Mouse (Mus musculus): Measurements from ENCODE around the gene Lhx1. TPM values are rescaled to one million over a fixed set of nuclear protein-coding genes. Genes with fewer than 3 reads are reported as not detected.

Gene Lhx1
- total and polyA plus RNA-seq, 3 experiments = 0.04 TPM; not detected in 2

GRCm38 (mm10) chr11:84519576-84520268 is 5.6 kb downstream of the Lhx1 start:
- TF ChIP-seq JUN (IDR thresholded peaks at IDR 0.05; ENCODE audit: insufficient read depth, low read depth, low read length) (no peak), MYC (IDR thresholded peaks at IDR 0.05; ENCODE audit: low read depth, low read length) (no peak), ZMIZ1 (IDR thresholded peaks at IDR 0.05; ENCODE audit: low read depth, low read length) (no peak), TCF12 (IDR thresholded peaks at IDR 0.05; ENCODE audit: low read depth, low read length) (no peak), USF2 (conservative IDR thresholded peaks at IDR 0.05; ENCODE audit: low read depth, low read length) (no peak), ZKSCAN1 (IDR thresholded peaks at IDR 0.05; ENCODE audit: borderline replicate concordance, low read depth, low read length) (no peak), KAT2A (IDR thresholded peaks at IDR 0.05; ENCODE audit: insufficient replicate concordance, low read length) (no peak), HCFC1 (IDR thresholded peaks at IDR 0.05; ENCODE audit: low read depth, low read length) (no peak), POLR2A (IDR thresholded peaks at IDR 0.05; ENCODE audit: low read depth, low read length) (no peak), SMC3 (IDR thresholded peaks at IDR 0.05; ENCODE audit: low read depth, low read length) (no peak)
- H3K27me3 ChIP-seq (replicated peaks) = peaks cover 49% of the 10 kb centered on the region
- dilution Hi-C loops (cut with MboI; ENCODE audit: extremely low pct_ligation_motif_present, extremely low pct_unique_long_range_greater_than_20kb, low sequenced_read_pairs) = no loop called here
- no peak overlapping the region for H3K4me3 ChIP-seq (replicated peaks in 1 of 3; ENCODE audit: low read depth in 2 of 3, low read length in 2 of 3, poor library complexity in 1 of 3)
- no peak overlapping the region for H3K4me2 ChIP-seq (ENCODE audit: insufficient read depth, low read depth, poor library complexity, severe bottlenecking)
- no peaks in the 10 kb centered on the region for H3K4me1 ChIP-seq (ENCODE audit: control insufficient read depth in 1 of 2, insufficient read depth in 2 of 2)
- no peak overlapping the region for H3K27ac ChIP-seq (ENCODE audit: insufficient read depth, low read depth)
- no peak for DNase-seq (ENCODE audit: extremely low read depth)
- H3K9ac ChIP-seq (ENCODE audit: insufficient read depth, low read depth) = no peak overlapping the region
- no peaks in the 10 kb centered on the region for H3K79me2 ChIP-seq (replicated peaks; ENCODE audit: control insufficient read depth, extremely low read depth, insufficient read depth, poor library complexity, severe bottlenecking)
- in situ Hi-C loops (cut with MboI; ENCODE audit: low pct_ligation_motif_present, low pct_unique_long_range_greater_than_20kb, low sequenced_read_pairs) = loop anchor here (10.0 kb wide), 1 partner anchor 295 kb away; the partner anchor contains the start of gene Mrm1
- no peaks in the 10 kb centered on the region for H3K36me3 ChIP-seq (replicated peaks in 1 of 2; ENCODE audit: control insufficient read depth in 1 of 2, insufficient read depth in 1 of 2, low read length in 1 of 2)
- peaks cover 24% of the 10 kb centered on the region for H3K9me3 ChIP-seq (replicated peaks; ENCODE audit: low read length)

GRCm38 (mm10) chr11:84519036-84519435 is 6.3 kb downstream of the Lhx1 start:
- Histone ChIP-seq H3K9me3 (replicated peaks; ENCODE audit: low read length) (peaks cover 17% of the 10 kb centered on the region), H3K79me2 (replicated peaks; ENCODE audit: control insufficient read depth, extremely low read depth, insufficient read depth, poor library complexity, severe bottlenecking) (no peaks in the 10 kb centered on the region), H3K27me3 (replicated peaks) (peaks cover 48% of the 10 kb centered on the region), H3K27ac (ENCODE audit: insufficient read depth, low read depth) (no peak overlapping the region), H3K36me3 (replicated peaks in 1 of 2; ENCODE audit: control insufficient read depth in 1 of 2, insufficient read depth in 1 of 2, low read length in 1 of 2) (no peaks in the 10 kb centered on the region), H3K9ac (ENCODE audit: insufficient read depth, low read depth) (no peak overlapping the region), H3K4me3 (replicated peaks in 1 of 3; ENCODE audit: low read depth in 2 of 3, low read length in 2 of 3, poor library complexity in 1 of 3) (no peak overlapping the region), H3K4me2 (ENCODE audit: insufficient read depth, low read depth, poor library complexity, severe bottlenecking) (no peak overlapping the region), H3K4me1 (ENCODE audit: control insufficient read depth in 1 of 2, insufficient read depth in 2 of 2) (peaks cover 2 to 4% of the 10 kb centered on the region in 2 experiments; a peak in 2 of 4 replicates)
- no peak for DNase-seq (ENCODE audit: extremely low read depth)
- TF ChIP-seq BHLHE40 (IDR thresholded peaks at IDR 0.05; ENCODE audit: low read depth, low read length) (no peak), E2F4 (IDR thresholded peaks at IDR 0.05; ENCODE audit: insufficient replicate concordance, low read depth, low read length) (no peak), SMC3 (IDR thresholded peaks at IDR 0.05; ENCODE audit: low read depth, low read length) (no peak), POLR2A (IDR thresholded peaks at IDR 0.05; ENCODE audit: low read depth, low read length) (no peak), ZMIZ1 (IDR thresholded peaks at IDR 0.05; ENCODE audit: low read depth, low read length) (no peak), ZNF384 (IDR thresholded peaks at IDR 0.05; ENCODE audit: low read depth, low read length) (no peak), HCFC1 (IDR thresholded peaks at IDR 0.05; ENCODE audit: low read depth, low read length) (no peak), CHD1 (IDR thresholded peaks at IDR 0.05; ENCODE audit: low read depth, low read length) (no peak), RCOR1 (conservative IDR thresholded peaks at IDR 0.05; ENCODE audit: low read depth, low read length) (no peak), NELFE (IDR thresholded peaks at IDR 0.05; ENCODE audit: low read depth, low read length) (no peak), MEF2A (IDR thresholded peaks at IDR 0.05; ENCODE audit: borderline replicate concordance, low read depth, low read length) (no peak), USF2 (conservative IDR thresholded peaks at IDR 0.05; ENCODE audit: low read depth, low read length) (no peak), ZKSCAN1 (IDR thresholded peaks at IDR 0.05; ENCODE audit: borderline replicate concordance, low read depth, low read length) (no peak), KAT2A (IDR thresholded peaks at IDR 0.05; ENCODE audit: insufficient replicate concordance, low read length) (no peak), CHD2 (IDR thresholded peaks at IDR 0.05; ENCODE audit: low read length) (no peak), ELF1 (IDR thresholded peaks at IDR 0.05; ENCODE audit: low read depth, low read length) (no peak), UBTF (IDR thresholded peaks at IDR 0.05; ENCODE audit: low read depth, low read length) (no peak), POLR2AphosphoS2 (IDR thresholded peaks at IDR 0.05; ENCODE audit: low read depth, low read length) (no peak), USF1 (IDR thresholded peaks at IDR 0.05; ENCODE audit: low read depth, low read length) (no peak), NRF1 (IDR thresholded peaks at IDR 0.05; ENCODE audit: low read depth, low read length) (no peak)
- in situ Hi-C loops (cut with MboI; ENCODE audit: low pct_ligation_motif_present, low pct_unique_long_range_greater_than_20kb, low sequenced_read_pairs) = loop anchor here (10.0 kb wide), 1 partner anchor 296 kb away; the partner anchor contains the start of gene Mrm1
- dilution Hi-C loops (cut with MboI; ENCODE audit: extremely low pct_ligation_motif_present, extremely low pct_unique_long_range_greater_than_20kb, low sequenced_read_pairs) = no loop called here

All from CH12.LX (cell line).